Mouse (Mus musculus) right cerebral cortex, postnatal 25 days (tissue): Measurements from ENCODE around the gene Tinagl1.

Experiments
- DNase-seq: peaks from one replicate; pipeline ENCODE4 v3.0.0; 2022

The Tinagl1 gene

DNA sequence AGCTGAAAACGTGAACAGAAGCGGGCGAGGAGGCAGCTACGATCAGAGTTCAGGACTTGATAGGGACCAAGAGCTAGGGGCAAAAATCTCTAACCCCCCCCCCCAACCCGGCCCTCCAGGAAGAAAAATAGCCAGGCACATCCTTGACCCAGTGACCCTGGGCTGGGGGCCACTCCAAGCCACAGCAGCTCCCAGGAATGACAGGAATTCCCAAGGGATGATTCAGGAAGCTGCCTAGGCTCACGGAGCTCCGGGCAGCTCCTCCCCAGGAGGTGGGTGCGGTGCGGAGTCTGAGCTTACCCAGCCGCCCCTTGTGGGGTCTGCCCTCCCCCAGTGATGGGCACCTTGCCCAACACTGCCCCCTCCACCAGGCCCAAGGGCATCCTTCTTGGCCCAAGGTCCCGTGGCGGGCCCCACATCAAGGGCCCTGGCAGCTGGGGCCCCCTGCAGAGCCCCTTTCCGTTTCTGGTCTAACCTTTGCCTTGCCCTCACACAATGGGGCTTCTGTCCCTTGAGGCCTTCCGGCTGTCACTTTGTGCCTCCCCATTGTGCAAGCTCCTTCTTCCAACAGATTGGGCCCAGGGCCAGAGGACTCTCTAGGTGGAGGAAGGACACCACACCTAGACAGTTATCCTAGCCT lies at the start of gene Tinagl1:
Gene Tinagl1 (minus strand): TSS at position 51 of the 640 bp plus-strand sequence.
- DNase-seq = no peak

DNA sequence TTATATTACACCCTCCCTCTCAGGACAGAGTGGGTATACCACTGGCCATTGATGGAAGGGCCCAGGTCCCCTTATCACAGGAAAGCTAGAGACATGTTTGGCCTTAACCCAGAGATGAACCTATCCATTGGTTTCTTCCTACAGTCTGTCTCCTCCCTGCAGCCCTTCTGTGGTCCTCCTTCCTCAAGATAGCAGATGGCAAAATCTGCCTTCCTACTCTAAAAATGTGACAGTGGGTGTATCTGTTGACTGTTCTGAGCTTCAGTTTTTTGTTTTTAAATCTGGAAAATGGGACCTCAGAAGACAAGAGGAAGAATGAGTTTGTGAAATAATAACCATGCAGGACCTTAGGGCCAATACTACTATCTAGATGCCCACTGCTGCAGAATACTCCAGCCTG lies 49.1 kb upstream of the Tinagl1 start:
- DNase-seq = no peak

DNA sequence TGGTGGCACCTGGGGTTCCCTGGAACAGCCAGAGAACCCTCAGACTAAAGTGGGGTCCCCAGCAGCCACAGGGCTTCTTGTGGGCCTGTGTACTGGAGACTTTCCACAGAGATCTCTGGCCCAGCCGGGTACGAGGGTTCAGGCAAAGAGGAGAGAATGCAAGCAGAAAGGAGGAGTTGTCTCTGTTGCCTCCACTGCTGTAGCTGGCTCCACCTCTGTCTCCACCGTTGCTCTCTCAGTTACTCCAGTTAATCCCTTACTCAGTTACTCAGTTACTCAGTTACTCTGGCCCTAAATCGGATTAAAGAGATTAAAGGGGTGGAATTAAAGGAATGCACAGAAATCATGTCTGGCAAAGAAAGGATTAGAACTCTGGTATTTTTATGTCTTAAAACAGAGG lies 47.3 kb upstream of the Tinagl1 start, which contains the start of gene Gm853:
Gene Gm853 (minus strand): TSS at position 223 of the 400 bp plus-strand sequence.
- DNase-seq = no peak

DNA sequence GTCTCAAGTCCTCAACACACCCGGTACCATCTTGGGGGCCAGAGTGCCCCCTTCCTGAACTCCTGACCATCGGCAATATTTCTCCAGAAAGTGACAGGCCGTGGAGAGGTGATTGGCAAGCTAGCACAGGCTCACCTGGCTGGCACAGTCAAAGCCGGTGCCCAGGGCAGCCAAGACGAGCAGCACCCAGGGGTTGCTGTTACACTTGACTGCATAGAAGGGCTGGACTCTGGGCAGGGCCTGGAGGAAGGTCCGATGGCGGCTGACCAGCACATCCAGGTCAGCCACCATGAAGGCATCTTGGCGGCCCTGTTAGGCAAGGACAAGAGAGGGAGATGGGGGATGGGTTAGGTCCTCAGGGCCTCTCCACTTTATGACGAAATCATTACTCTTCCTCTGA lies 45.3 kb upstream of the Tinagl1 start:
- DNase-seq = no peak

DNA sequence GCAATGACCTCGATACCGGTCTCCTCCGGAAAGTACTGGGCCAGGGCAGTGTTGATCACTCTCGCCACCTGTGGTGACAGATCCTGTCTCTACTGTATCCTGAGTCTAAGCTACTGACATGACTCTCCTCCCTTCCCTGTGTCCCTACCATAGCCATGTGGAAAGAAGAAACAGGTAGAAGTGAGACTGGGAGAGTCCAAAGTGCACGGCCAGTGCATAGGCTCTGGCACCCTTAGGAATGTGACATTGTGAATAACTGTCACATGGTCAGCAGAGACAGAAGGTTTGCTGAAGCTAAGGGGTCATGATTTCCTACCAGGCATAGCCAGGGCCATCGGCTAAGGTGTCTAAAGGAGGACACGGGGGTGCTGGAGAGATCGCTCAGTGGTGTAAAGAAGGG lies 40.5 kb upstream of the Tinagl1 start:
- DNase-seq = no peak

DNA sequence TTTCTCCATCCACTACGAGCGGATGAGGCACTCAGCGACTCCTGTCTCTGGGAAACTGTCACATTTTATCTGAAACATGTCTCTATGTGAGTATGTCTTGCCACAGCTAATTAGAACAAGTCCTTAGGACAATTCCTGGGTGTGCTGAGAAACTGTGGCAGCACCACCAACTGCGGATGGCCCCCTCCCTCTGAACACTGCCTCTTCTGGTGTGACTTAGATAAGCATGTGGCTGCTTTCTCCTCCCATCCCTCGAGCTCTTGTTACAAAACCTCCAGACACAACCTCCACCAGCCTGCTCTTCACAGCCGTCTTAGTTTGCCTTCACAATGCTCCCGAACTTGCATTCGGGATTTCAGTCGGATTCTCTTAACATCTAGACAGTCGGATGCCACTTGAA lies 38.9 kb upstream of the Tinagl1 start:
- DNase-seq = no peak

DNA sequence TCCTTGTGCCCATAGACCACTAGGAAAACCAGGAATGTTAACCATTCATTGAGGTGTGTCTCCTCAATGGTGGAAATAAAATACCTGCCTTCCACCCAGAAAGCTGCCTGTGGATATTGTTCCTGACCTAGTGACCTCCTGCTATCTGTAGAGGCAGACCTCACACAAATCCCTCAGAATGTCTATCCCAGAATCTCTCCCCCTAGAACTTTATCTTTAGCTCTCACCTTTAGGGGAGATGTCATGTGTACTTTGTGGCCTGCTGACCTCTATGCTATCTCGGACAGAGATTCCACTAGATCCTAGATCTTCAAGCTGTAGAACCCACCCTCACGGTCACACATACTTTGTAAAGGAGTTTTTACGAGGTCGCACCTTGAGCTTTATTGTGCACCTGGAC lies 38.3 kb upstream of the Tinagl1 start:
- no peak for DNase-seq

DNA sequence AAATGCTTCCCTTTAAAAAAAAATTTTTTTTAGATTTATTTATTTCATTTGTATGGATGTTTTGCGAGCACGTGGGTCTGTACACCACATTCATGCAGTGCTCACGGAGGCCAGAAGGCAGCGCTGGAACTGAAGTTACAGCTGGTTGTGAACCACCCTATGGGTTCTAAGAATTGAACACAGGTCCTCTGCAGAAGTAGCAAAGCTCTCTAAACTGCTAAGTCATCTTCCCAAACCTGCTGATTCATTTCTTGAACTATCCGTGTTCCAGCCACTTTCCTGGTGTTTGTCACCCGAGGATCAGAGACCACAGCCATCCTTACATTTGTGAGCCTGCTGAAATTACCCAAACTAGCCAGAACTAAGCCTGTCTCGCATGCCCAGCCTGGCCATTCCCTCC lies 37.5 kb upstream of the Tinagl1 start:
- no peak for DNase-seq

DNA sequence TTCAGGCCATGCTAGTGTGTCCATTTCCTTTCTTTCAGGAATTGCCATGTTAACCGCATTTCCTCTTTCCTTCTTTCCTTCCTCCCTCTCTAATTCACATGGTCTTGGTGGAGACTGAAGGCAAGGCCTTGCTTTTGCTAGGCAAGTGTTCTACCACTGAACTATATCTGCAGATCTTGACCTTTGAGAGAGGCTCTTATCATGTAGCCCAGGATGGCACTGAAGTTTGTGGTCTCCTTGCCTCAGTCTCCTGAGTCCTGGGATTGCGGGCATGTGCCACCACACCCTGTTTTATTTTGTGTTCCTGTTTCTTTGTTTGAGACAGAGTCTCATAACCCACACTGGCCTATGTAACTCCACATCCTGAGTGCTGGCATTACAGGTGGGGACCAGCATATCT lies 36.9 kb upstream of the Tinagl1 start:
- DNase-seq = no peak

DNA sequence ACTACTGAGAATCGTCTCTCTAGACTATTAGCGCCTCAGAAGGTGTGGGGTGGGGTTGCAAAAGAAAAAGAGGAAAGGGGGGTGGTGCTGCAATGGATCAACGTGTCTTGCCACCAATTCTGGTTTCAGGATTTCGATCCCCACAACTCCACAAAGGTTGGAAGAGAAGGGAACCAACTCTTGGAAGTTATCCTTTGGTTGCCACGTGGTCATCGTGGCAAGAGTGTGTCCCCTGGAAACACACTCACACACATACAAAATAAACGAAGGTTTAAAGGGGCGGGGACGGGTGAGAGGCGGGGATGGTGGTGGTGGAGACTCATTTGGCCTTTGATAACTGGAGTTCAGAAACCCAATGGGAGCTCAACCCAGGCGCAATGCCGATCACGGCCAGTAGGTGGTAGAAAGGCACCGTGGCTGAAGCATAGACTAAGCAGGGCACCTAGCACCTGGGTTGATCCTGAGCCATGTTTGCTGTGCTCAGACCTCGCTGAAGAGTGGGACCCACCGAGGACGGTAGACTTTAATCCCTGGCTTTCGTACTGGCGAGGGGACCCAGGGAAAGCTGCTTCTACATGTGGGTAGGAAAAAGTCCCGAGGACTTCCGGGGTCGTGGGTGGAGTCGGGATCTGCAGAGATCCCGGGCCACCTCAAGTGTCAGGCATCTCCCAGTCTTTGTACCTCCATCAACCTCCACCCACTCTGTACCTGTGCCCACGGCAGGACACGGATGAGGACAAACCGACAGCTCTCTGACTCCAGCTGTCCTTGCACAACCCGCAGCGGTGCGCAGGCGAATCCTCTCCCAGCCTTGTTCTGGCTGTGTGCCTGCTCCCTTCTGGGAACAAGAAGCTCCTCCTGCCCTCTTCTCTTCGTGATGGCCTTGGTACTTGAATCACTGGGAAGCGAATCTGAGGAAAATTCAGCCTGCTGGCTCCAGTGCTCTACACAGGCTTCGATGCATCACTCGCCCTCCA lies 24.1 kb upstream of the Tinagl1 start:
- DNase-seq = peak; percentile 83

DNA sequence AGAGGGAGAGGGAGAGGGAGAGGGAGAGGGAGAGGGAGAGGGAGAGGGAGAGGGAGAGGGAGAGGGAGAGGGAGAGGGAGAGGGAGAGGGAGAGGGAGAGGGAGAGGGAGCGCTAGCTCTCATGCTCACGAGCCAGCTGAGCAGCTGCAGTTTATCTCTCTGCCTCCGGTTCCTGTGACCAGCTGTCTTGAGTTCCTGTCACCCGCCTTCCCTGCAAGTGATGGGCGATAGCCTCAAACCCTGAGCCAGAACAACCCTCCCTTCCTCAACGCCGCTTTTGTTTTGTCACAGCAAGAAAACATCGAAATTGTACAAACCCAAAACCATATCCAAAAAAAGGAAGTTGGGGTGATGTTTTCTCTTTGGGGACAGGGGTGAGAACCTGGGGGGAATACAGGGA lies 21.6 kb upstream of the Tinagl1 start:
- DNase-seq = no peak

DNA sequence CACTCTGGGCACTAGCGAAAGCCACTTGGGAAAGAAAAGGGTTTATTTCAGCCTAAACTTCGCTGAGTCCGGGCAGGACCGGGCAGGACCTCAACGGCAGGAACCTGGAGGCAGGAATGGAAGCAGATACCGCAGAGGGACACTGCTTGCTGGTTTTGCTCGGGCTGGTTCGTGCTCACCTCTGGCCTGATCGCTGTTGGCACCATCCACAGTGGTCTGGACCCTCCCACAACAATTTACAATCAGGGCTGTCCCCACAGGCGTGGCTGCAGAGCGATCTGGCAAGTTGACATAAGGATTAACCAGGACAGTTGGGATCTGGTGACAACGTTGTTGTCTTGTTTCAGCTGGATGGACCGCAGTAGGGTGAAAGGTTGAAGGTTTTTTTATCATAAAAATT lies 21.0 kb upstream of the Tinagl1 start:
- no peak for DNase-seq

DNA sequence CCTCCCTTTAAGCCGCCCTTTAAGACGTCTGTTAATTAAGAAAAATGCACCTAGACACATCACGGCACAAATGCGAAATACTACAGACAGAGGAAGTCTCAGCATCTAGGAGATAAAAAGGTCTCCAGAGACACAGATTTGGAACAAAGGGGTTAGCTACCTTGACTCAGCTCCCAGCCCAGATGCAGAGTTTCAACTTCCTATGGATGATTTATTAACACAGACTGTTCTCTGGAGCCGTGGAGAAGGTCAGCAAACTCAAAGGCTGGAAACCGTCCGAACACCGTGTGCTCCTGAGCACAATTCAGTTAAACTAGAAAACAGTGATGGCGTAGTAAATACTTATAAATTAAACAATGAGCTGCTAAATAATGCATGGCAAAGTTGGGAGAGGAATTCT lies 17.3 kb upstream of the Tinagl1 start:
- DNase-seq = no peak

DNA sequence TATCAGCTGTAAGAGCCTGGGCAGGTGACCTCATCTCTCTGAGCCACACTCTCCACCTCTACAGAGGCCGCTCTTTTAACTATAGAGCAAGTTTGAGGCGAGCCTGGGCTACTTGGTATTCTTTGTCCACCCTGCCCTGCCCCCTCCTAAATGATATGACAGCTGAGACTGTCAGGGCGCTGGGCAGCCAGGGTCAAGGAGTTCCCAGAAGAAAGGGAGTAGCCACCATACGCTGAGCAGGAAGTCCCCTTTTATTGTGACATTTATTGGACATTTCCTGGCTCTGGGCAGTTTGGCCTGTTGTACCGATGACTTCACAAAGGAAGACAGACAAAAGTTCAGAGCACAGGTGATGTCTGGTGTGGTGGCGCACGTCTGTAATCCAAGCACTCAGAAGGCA lies 14.7 kb upstream of the Tinagl1 start:
- DNase-seq = no peak

DNA sequence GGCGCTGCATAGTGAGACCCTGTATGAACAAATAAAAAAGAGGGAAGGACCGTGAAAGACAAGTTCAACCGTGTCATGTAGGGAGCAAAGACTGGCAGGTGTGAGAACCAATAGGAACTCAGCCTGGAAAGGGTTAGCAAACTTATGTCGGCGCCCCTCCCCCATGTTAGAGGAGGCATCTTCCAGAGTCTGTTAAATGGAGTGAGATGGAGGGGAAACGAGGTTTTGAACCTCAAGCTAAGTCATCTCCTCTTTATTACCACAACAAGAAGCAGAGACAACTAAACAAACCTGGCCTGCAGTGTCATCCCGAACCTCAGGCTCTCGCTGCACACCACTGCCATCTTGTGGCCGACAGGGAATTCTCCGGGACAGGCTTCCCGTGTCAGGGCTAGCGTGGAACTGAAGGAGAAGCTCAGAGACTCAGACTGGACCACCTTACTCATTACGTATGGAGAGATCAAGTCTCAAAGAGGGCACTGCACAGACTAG lies 13.9 kb upstream of the Tinagl1 start:
- peak; percentile 77 for DNase-seq

DNA sequence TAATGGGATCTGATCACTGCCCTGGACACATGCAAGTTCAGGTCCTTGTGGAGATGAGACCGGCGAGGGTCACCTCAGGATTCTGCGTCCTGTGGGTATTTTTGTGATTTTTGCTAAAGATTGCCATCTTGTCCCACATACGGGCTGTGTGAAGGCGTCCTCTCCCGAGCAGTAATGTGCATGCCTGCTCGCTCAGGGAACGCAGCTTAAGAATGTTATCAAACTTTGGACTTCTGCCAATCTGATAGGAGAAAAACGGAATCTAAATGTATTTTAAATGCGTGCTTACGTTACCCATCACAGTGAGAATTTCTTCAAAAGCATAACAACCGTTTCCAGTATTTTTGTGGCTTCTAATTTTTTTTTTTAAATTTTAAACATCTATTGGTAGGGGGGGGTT lies 12.0 kb upstream of the Tinagl1 start:
- no peak for DNase-seq

DNA sequence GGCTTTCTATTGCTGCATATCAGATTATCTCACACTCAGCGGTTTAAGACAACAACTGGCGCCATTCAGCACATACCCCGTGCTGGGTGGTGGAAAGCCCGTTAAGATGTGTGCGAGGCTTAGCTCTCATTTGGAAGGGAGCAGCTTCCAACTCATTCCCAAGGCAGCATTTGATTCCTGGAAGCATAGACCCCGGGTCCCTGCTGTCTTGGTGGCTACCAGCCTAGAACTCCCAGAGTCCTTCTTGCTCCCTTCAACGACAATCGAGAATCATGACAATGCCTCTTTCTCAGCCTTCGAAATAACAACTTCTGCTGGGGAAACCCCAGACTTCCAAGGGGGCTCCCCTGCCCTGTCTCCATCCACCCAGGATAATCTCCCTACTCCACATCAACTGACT lies 11.5 kb upstream of the Tinagl1 start:
- DNase-seq = no peak

DNA sequence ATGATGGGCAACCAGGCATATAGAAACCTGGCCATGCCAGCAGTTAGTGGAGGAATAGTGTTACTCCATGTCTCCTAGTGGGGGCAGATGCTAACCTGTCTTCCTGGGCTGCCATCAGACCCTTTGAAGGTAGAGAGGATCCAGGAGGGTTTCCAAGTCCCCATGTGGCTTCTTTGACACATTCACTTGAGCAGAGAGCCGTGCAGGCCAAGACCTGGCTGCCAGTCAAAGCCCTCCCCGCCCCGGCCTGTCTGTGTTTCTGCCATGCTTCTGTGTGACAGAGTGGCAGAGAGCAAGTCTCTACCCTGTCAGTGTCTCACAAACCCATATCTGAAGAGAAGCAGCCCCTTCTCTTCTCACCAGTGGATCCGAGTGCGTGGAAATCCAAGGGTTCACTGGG lies 9.0 kb upstream of the Tinagl1 start:
- DNase-seq = no peak

DNA sequence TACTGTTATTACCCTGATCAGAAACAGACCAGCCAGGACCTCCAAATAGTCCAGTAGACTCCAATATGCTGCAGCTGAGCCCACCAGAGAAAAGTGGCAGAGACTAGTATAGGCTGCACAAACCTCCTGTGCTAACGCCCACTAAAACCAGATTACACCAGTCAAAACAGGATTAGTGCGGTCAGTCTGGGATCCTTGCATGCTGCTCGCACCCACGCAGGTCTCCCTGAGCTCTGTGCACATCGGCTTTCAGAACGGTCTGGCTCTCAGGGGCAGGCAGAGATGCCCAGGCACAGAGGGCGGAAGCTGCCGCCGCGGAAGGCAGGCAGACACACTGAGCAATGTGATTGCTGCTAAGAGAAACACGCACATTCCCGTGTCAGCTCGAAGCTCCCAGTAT lies 8.1 kb upstream of the Tinagl1 start:
- no peak for DNase-seq

DNA sequence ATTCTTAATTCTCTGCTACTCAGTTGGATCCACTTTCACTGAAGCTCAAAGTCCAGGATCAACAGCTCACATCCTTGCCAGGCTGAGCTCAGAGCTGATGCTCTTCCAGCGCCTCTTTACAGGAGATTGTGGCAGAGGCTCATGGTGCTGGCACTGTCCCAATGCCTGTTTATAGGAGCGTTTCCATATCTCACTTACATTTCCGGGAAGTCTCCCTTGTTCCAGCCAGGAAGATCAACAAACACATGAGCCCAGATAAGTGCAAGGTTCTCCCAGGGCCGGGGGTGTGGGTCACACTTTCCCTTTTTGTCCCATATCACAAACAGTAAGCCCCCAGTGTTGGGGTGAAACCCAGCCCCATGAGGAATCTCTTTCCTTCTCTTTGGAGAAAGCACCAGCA lies 7.0 kb upstream of the Tinagl1 start:
- DNase-seq = no peak

DNA sequence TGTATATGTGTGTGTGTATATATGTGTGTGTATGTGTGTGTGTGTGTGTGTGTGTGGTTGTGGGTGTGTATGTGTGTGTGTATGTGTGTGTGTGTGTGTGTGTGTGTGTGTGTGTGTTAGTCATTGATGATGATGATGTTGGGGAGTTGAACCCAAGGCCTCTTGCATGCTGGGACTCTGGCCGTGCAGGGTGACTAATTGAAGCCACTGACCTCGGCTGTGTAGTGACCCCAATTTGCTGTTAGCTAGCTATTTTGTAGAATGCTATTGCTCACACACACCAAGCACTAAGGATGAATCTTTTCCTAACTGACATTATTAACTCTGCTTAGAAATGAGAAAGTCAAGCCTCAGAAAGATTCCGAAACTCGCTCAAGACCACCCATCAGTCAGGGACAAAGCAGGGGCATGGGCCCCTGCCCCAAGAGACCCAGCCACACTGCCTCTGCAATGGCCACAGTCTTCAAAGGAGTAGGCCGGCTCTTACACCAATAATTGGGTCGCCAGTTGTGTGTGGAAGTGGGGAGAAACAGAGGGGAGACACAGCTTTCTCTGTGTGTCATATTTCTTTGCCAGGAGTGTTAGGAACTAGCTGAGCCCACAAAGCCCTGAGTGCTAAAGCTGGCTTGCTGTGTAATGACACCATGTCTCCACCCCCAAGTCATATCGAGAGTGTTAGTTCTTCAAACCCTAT lies 6.1 kb upstream of the Tinagl1 start:
- no peak for DNase-seq

DNA sequence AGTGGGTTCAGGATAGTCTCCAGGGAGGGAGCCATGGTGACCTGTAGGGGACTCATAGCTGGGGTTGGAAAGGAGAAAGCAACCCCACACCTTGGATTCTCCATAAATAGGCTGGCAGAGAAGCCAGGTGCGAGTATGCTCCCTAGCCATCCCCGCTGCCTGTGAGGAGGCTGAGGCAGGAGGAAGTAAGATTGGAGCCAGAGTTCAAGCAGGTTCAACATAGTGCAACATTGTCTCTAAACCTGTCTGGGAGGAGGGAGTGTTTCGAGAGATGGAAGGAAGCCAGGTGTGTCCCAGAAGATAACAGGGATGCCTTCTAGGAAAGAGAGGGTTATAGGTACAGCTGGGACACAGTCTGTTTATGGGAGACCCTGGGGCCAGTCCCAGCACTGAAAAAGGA lies 5.0 kb upstream of the Tinagl1 start:
- DNase-seq = no peak

DNA sequence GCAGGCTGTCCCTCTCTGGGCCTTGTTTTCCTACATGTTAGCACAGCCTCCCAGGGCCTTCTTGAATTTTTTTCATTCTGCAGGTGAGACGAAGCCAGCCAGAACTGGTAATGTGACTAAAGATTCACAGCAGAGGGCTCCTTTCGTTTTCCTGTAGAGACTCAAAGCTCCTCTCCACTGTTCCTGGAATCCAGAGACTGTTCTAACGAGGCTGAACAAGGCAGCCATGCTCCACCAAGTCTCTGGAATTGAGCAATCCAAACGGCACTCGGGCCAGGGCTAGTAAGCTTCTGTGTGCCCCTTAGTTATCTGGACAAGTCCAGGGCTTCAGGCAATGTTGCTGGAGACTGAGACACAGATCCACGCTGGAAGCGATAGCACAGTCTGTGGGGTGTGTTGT lies 2.6 kb upstream of the Tinagl1 start:
- DNase-seq = no peak

DNA sequence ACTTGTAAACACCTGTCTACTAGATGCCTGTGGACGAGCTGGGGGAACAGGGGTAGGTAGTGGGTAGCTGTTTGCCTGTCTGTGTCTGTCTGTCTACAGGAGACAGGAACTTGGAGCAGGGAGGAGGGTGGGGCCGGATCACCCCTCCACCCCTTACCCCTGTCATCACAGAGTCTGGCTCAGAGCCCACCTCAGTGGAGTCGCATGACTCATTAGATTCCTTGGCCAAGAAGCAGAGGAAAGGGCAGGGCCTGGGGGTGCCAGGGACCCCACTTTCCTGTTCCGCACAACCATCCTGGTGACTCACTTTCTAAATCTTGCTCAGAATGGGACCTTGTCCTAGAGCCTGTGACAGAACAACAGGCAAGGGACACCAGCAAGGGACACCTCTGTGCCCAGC lies 2.2 kb upstream of the Tinagl1 start:
- no peak for DNase-seq
